Mouse (Mus musculus) intestine, embryonic 16.5 days (tissue): ENCODE data around the gene Poldip3. TPM values are rescaled to one million over a fixed set of nuclear protein-coding genes. Genes with fewer than 3 reads are reported as not detected.
A peak's percentile ranks its signal among the peaks of the same experiment; 100 is the strongest.

Source experiments
- ATAC-seq: fragments of 200-750 bp; cut with Nextera tagmentation; 2 replicates; pipeline ENCODE4 v1.8.0; 2017; ENCODE audit warnings: moderate TSS enrichment, moderate library complexity
- H3K27ac ChIP-seq: fragments of 300-500 bp; sonication (generic); 2 replicates; pipeline ENCODE4 v1.5.1; 2014; ENCODE audit warnings: mild to moderate bottlenecking, low read length
- H3K27me3 ChIP-seq: fragments of 300-500 bp; sonication (generic); replicated peaks from 2 replicates; pipeline ENCODE4 v1.6.1; 2014; ENCODE audit warnings: low read length, control low read depth, mixed read lengths; ENCODE audit not compliant: control insufficient read depth, insufficient read depth
- H3K36me3 ChIP-seq: fragments of 300-500 bp; sonication (generic); 2 replicates; pipeline ENCODE4 v1.6.1; 2014; ENCODE audit warnings: low read length, control low read depth; ENCODE audit not compliant: control insufficient read depth, insufficient read depth
- H3K4me1 ChIP-seq: fragments of 300-500 bp; sonication (generic); 2 replicates; pipeline ENCODE4 v1.6.1; 2014; ENCODE audit warnings: low read length, control low read depth, mixed read lengths; ENCODE audit not compliant: control insufficient read depth, insufficient read depth
- H3K4me2 ChIP-seq: fragments of 300-500 bp; sonication (generic); 2 replicates; pipeline ENCODE4 v1.6.1; 2014; ENCODE audit warnings: low read depth, low read length, control low read depth
- H3K4me3 ChIP-seq: fragments of 300-500 bp; sonication (generic); 2 replicates; pipeline ENCODE4 v1.5.1; 2014; ENCODE audit warnings: mild to moderate bottlenecking, low read length
- H3K9ac ChIP-seq: fragments of 300-500 bp; sonication (generic); 2 replicates; pipeline ENCODE4 v1.6.1; 2014; ENCODE audit warnings: low read depth, low read length
- H3K9me3 ChIP-seq: fragments of 300-500 bp; sonication (generic); 2 replicates; pipeline ENCODE4 v1.6.1; 2016; ENCODE audit warnings: low read length, control low read depth; ENCODE audit not compliant: control insufficient read depth
- WGBS: fragments of 180-500 bp; shearing (Covaris S2); extraction: QIAGEN DNeasy Blood & Tissue Kit; methylation state at CpG from one replicate; pipeline ENCODE4 v1.1.7; 2014; 5-methylcytosine and 5-hydroxymethylcytosine counted together
- polyA plus RNA-seq: library from polyadenylated mRNA; unstranded; fragments of >200 nt; fragmentation: Nextera tagmentation; extraction: Ambion mirVana; gene quantifications from 2 replicates; pipeline ENCODE4 v1.2.1, GENCODE M21; 2015

The Poldip3 gene
- polyA plus RNA-seq, 1 experiment from 2014 or later: 106 TPM

GRCm38 (mm10) chr15:83156929-83157666 is 7.9 kb upstream of the Poldip3 start:
- H3K36me3 ChIP-seq: peaks cover 20% of the 10 kb centered on the region
- no peak overlapping the region for H3K27ac ChIP-seq
- H3K27me3 ChIP-seq: no peaks in the 10 kb centered on the region
- H3K4me3 ChIP-seq: no peak overlapping the region
- 74% methylated on average over 11 of the region's 11 CpGs for WGBS
- peak; percentile 38 for ATAC-seq
- H3K4me1 ChIP-seq: 0 out of 2 replicates have a peak, but pooled peaks cover 3% of the 10 kb centered on the region
- H3K4me2 ChIP-seq: no peak overlapping the region
- no peak overlapping the region for H3K9ac ChIP-seq
- H3K9me3 ChIP-seq: no peaks in the 10 kb centered on the region

- H3K4me2 ChIP-seq: no peak overlapping the region
- no peak overlapping the region for H3K9ac ChIP-seq
- H3K9me3 ChIP-seq: no peaks in the 10 kb centered on the region
- 0 out of 2 replicates have a peak, but pooled peaks cover 3% of the 10 kb centered on the region for H3K4me1 ChIP-seq
- H3K27ac ChIP-seq: no peak overlapping the region
- ATAC-seq: no peak
- no peaks in the 10 kb centered on the region for H3K27me3 ChIP-seq
- 66% methylated on average over 6 of the region's 6 CpGs for WGBS
- peaks cover 16% of the 10 kb centered on the region for H3K36me3 ChIP-seq
- H3K4me3 ChIP-seq: no peak overlapping the region
Measured at GRCm38 (mm10) chr15:83155672-83156419, 6.7 kb upstream of the Poldip3 start.

- Histone ChIP-seq H3K4me1 (0 out of 2 replicates have a peak, but pooled peaks cover 3% of the 10 kb centered on the region), H3K9me3 (no peaks in the 10 kb centered on the region), H3K27me3 (no peaks in the 10 kb centered on the region), H3K4me2 (no peak overlapping the region), H3K4me3 (no peak overlapping the region), H3K27ac (no peak overlapping the region), H3K9ac (no peak overlapping the region), H3K36me3 (peaks cover 10% of the 10 kb centered on the region; the same call in 1 of the 2 replicates)
- 92% methylated on average over 7 of the region's 7 CpGs for WGBS
- ATAC-seq: no peak
Measured at GRCm38 (mm10) chr15:83154309-83154708, 5.1 kb upstream of the Poldip3 start.

GRCm38 (mm10) chr15:83150694-83151093 is 1.5 kb upstream of the Poldip3 start:
- Histone ChIP-seq H3K4me1 (peaks cover 9% of the 10 kb centered on the region; the same call in 1 of the 2 replicates), H3K9ac (no peak overlapping the region), H3K4me2 (no peak overlapping the region), H3K27me3 (no peaks in the 10 kb centered on the region), H3K9me3 (no peaks in the 10 kb centered on the region), H3K4me3 (no peak overlapping the region), H3K36me3 (peaks cover 7% of the 10 kb centered on the region; the same call in 1 of the 2 replicates), H3K27ac (no peak overlapping the region)
- no peak for ATAC-seq
- WGBS: 82% methylated on average over 4 of the region's 4 CpGs

GRCm38 (mm10) chr15:83150073-83150442 is 874 bp upstream of the Poldip3 start:
- peak overlapping the region; percentile 47; the same call in 1 of the 2 replicates for H3K9ac ChIP-seq
- ATAC-seq: no peak
- WGBS: 15% methylated on average over 3 of the region's 3 CpGs

GRCm38 (mm10) chr15:83148801-83149195 is 386 bp downstream of the Poldip3 start:
- peak overlapping the region; percentile 95 for H3K4me3 ChIP-seq
- H3K27ac ChIP-seq: peak overlapping the region; percentile 98
- peaks cover 10% of the 10 kb centered on the region; the same call in 1 of the 2 replicates for H3K4me1 ChIP-seq
- H3K9ac ChIP-seq: peak overlapping the region; percentile 98
- H3K36me3 ChIP-seq: peaks cover 7% of the 10 kb centered on the region; the same call in 1 of the 2 replicates
- no peaks in the 10 kb centered on the region for H3K27me3 ChIP-seq
- ATAC-seq: peak; percentile 84
- 0% methylated on average over 39 of the region's 41 CpGs for WGBS
- peak overlapping the region; percentile 79 for H3K4me2 ChIP-seq
- H3K9me3 ChIP-seq: no peaks in the 10 kb centered on the region

More at GRCm38 (mm10) chr15:83150073-83150442, 874 bp upstream of the Poldip3 start:
- H3K4me1 ChIP-seq: peaks cover 10% of the 10 kb centered on the region; the same call in 1 of the 2 replicates
- peak overlapping the region; percentile 98 for H3K27ac ChIP-seq
- H3K27me3 ChIP-seq: no peaks in the 10 kb centered on the region
- no peaks in the 10 kb centered on the region for H3K9me3 ChIP-seq
- H3K4me2 ChIP-seq: peak overlapping the region; percentile 39
- H3K36me3 ChIP-seq: peaks cover 7% of the 10 kb centered on the region; the same call in 1 of the 2 replicates
- peak overlapping the region; percentile 95; the same call in 1 of the 2 replicates for H3K4me3 ChIP-seq

GRCm38 (mm10) chr15:83148395-83148794 is 789 bp downstream of the Poldip3 start:
- H3K4me2 ChIP-seq: peak overlapping the region; percentile 79
- peaks cover 13% of the 10 kb centered on the region for H3K4me1 ChIP-seq
- H3K9ac ChIP-seq: peak overlapping the region; percentile 98
- H3K9me3 ChIP-seq: no peaks in the 10 kb centered on the region
- H3K4me3 ChIP-seq: peak overlapping the region; percentile 95
- 3% methylated on average over 21 of the region's 21 CpGs for WGBS
- ATAC-seq: no peak
- peak overlapping the region; percentile 98 for H3K27ac ChIP-seq
- no peaks in the 10 kb centered on the region for H3K27me3 ChIP-seq
- H3K36me3 ChIP-seq: peaks cover 3% of the 10 kb centered on the region; the same call in 1 of the 2 replicates

- WGBS: 90% methylated on average over 6 of the region's 6 CpGs
- Histone ChIP-seq H3K9ac (no peak overlapping the region), H3K36me3 (no peaks in the 10 kb centered on the region), H3K27ac (no peak overlapping the region), H3K27me3 (no peaks in the 10 kb centered on the region), H3K4me3 (no peak overlapping the region), H3K9me3 (no peaks in the 10 kb centered on the region), H3K4me2 (no peak overlapping the region), H3K4me1 (peaks cover 30% of the 10 kb centered on the region)
- ATAC-seq: no peak
Measured at GRCm38 (mm10) chr15:83145541-83145940, 3.6 kb downstream of the Poldip3 start.

- peaks cover 26% of the 10 kb centered on the region for H3K4me1 ChIP-seq
- peaks cover 4% of the 10 kb centered on the region; the same call in 1 of the 2 replicates for H3K36me3 ChIP-seq
- H3K9ac ChIP-seq: no peak overlapping the region
- no peak overlapping the region for H3K4me3 ChIP-seq
- no peak overlapping the region for H3K4me2 ChIP-seq
- H3K27me3 ChIP-seq: no peaks in the 10 kb centered on the region
- WGBS: 29% methylated on average over 5 of the region's 5 CpGs
- no peak for ATAC-seq
- no peaks in the 10 kb centered on the region for H3K9me3 ChIP-seq
- H3K27ac ChIP-seq: peak overlapping the region; percentile 23; the same call in 1 of the 2 replicates
Measured at GRCm38 (mm10) chr15:83142861-83143260, 6.3 kb downstream of the Poldip3 start.
